Mouse (Mus musculus) liver, postnatal 0 days (tissue): Measurements from ENCODE around the gene Ubtf.

Source experiments
- CTCF ChIP-seq: sonication (generic); IDR thresholded peaks from 2 replicates; pipeline ENCODE4 v1.5.1; 2016; ENCODE audit warnings: antibody characterized with exemption, low read depth
- EP300 ChIP-seq: IDR thresholded peaks from 2 replicates; pipeline ENCODE4 v1.6.1; 2016; ENCODE audit warnings: antibody characterized with exemption, low read depth, mild to moderate bottlenecking

DNA sequence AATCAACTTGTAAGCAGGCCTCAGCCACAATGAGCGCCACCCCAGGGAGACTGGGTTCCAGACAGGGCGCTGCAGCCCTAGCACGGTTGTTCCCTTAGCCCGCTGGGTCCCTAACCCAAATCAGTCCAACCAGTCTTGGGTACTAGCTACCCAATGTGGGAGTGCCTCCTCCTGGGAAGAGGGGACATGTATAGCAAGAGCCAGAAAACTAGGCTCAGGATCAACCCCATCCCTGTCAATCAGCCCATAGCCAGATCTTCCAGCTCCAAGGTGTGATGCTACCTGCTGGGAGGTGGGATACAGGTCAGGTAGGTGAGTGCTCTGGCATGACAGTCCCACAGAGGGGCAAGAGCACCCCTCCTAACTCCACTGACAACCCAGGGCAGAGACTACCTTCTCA, 29.4 kb downstream of the Ubtf start:
- no peak for TF ChIP-seq CTCF
- TF ChIP-seq EP300 = no peak
